34 mouse cellular contexts compared by ENCODE assay signal in genomic region chr9:99558824-99559556, GRCm38 (mm10). TPM values are rescaled to one million over a fixed set of nuclear protein-coding genes. Genes with fewer than 3 reads are reported as not detected.
A peak's percentile ranks its signal among the peaks of the same experiment; 100 is the strongest.
DNase-seq lines count a peak whose midpoint lies in the region; ATAC-seq and TF ChIP-seq lines count a peak whose summit lies in the region.
"Had no signal": no experiment of that assay in that cellular context is flagged by ENCODE, and none has a peak within 500 bp of the region (broad histone marks: within the 10 kb centered on the region; RNA-seq: fewer than 3 reads in every experiment).

No protein-coding gene starts in this region.

- peak in 1 of 2 experiments; percentile 10; a peak in 1 of 4 replicates for TF ChIP-seq CTCF in CH12.LX (conservative IDR thresholded peaks at IDR 0.05 in 1 of 2, IDR thresholded peaks at IDR 0.05 in 1 of 2; ENCODE audit: low read depth in 2 of 2, low read length in 2 of 2)

- H3K4me2 ChIP-seq in CH12.LX (ENCODE audit: insufficient read depth, low read depth, poor library complexity, severe bottlenecking): no peak overlapping the region; the same call in 1 of the 2 replicates
- 0 out of 2 replicates have a peak overlapping the region, but pooled peaks have one; percentile 30 for H3K4me2 ChIP-seq in liver, embryonic 15.5 days
- no peak overlapping the region for H3K4me2 ChIP-seq in forebrain, embryonic 16.5 days (ENCODE audit: low read length)
- H3K4me2 ChIP-seq: forebrain, embryonic 13.5 days; intestine, embryonic 15.5 days; limb, embryonic 12.5 days; lung, embryonic 15.5 days; midbrain, embryonic 12.5 days; neural tube, embryonic 12.5 days had no signal

- in situ Hi-C loops in CH12.LX (cut with MboI; ENCODE audit: low pct_ligation_motif_present, low pct_unique_long_range_greater_than_20kb, low sequenced_read_pairs): no loop called here

- ATAC-seq in common myeloid progenitor, adult 5-6 weeks (replicated peaks; ENCODE audit: low read depth, poor library complexity, severe bottlenecking): peak; percentile 55
- ATAC-seq in liver, embryonic 15.5 days (ENCODE audit: insufficient read depth): no peak
- ATAC-seq in forebrain, embryonic 16.5 days: no peak
- ATAC-seq: forebrain, embryonic 13.5 days; hindbrain, postnatal 0 days; intestine, embryonic 15.5 days had no signal

- no peak overlapping the region for H3K27ac ChIP-seq in CH12.LX (ENCODE audit: insufficient read depth, low read depth)
- H3K27ac ChIP-seq in liver, embryonic 15.5 days (replicated peaks): no peak overlapping the region
- no peak overlapping the region for H3K27ac ChIP-seq in forebrain, embryonic 16.5 days (ENCODE audit: low read length)
- H3K27ac ChIP-seq: forebrain, embryonic 13.5 days; heart, adult 2 months; hindbrain, postnatal 0 days; intestine, embryonic 15.5 days; kidney, postnatal 0 days; left cerebral cortex, adult 2 months; limb, embryonic 12.5 days; lung, embryonic 15.5 days; midbrain, embryonic 12.5 days; neural tube, embryonic 12.5 days had no signal

- H3K4me1 ChIP-seq in CH12.LX (ENCODE audit: control insufficient read depth in 1 of 2, insufficient read depth in 2 of 2): peaks cover 0 to 20% of the 10 kb centered on the region in 2 experiments; a peak in 2 of 4 replicates
- peaks cover 55% of the 10 kb centered on the region for H3K4me1 ChIP-seq in liver, embryonic 15.5 days (replicated peaks)
- no peaks in the 10 kb centered on the region for H3K4me1 ChIP-seq in forebrain, embryonic 16.5 days (replicated peaks; ENCODE audit: control insufficient read depth, insufficient read depth, low read length)
- H3K4me1 ChIP-seq: limb, embryonic 12.5 days; lung, embryonic 15.5 days; midbrain, embryonic 12.5 days; neural tube, embryonic 12.5 days had no signal

- TF ChIP-seq RAD21 in CH12.LX (IDR thresholded peaks at IDR 0.05; ENCODE audit: low read depth, low read length): no peak

- dilution Hi-C loops in CH12.LX (cut with MboI; ENCODE audit: extremely low pct_ligation_motif_present, extremely low pct_unique_long_range_greater_than_20kb, low sequenced_read_pairs): no loop called here

- no peaks in the 10 kb centered on the region for H3K9me3 ChIP-seq in CH12.LX (replicated peaks; ENCODE audit: low read length)
- no peaks in the 10 kb centered on the region for H3K9me3 ChIP-seq in liver, embryonic 15.5 days (replicated peaks)
- no peaks in the 10 kb centered on the region for H3K9me3 ChIP-seq in forebrain, embryonic 16.5 days (ENCODE audit: control insufficient read depth, low read length)
- H3K9me3 ChIP-seq: forebrain, embryonic 13.5 days; intestine, embryonic 15.5 days; limb, embryonic 12.5 days; liver, embryonic 13.5 days; lung, embryonic 15.5 days; megakaryocyte, embryonic 14.5 days; midbrain, embryonic 12.5 days; neural tube, embryonic 12.5 days had no signal

- 30% methylated on average over 7 of the region's 7 CpGs for WGBS in liver, embryonic 15.5 days (ENCODE audit: insufficient replicate concordance)
- WGBS in forebrain, embryonic 16.5 days: 92% methylated on average over 7 of the region's 7 CpGs

- peaks cover 0 to 5% of the 10 kb centered on the region in 2 experiments for H3K36me3 ChIP-seq in CH12.LX (replicated peaks in 1 of 2; ENCODE audit: control insufficient read depth in 1 of 2, insufficient read depth in 1 of 2, low read length in 1 of 2)
- no peaks in the 10 kb centered on the region for H3K36me3 ChIP-seq in liver, embryonic 15.5 days (replicated peaks)
- H3K36me3 ChIP-seq in splenic B cell, adult 2 months (ENCODE audit: control insufficient read depth, insufficient read depth, low read length, poor library complexity, severe bottlenecking): no peaks in the 10 kb centered on the region
- H3K36me3 ChIP-seq in forebrain, embryonic 16.5 days (ENCODE audit: control insufficient read depth, insufficient read depth): no peaks in the 10 kb centered on the region
- H3K36me3 ChIP-seq: intestine, embryonic 15.5 days; limb, embryonic 12.5 days; liver, embryonic 13.5 days; lung, embryonic 15.5 days; midbrain, embryonic 12.5 days; neural tube, embryonic 12.5 days had no signal

- DNase-seq in CH12.LX (ENCODE audit: extremely low read depth): no peak
- DNase-seq in splenic B cell, adult 2 months (ENCODE audit: low read depth, low spot score): peak; percentile 49
- DNase-seq in right cerebral cortex, postnatal 36 days (ENCODE audit: low spot score in 2 of 2): no peak
- no peak for DNase-seq in cerebellum, adult 11-12 months
- DNase-seq: adrenal gland, adult 8-10 months; cerebellum, adult 8-10 months; cerebellum, postnatal 25 days; gastrocnemius, postnatal 36 days; heart, adult 2 months; heart, postnatal 14 days; kidney, adult 2 months; kidney, postnatal 4 days; liver, embryonic 13.5 days; thymus, postnatal 14 days had no signal

- TF ChIP-seq EP300 in CH12.LX (IDR thresholded peaks at IDR 0.05; ENCODE audit: low read length): 0 out of 2 replicates have a peak, but pooled peaks have one; percentile 14

- no peak for TF ChIP-seq POLR2A in CH12.LX (IDR thresholded peaks at IDR 0.05; ENCODE audit: low read depth, low read length)

- no peaks in the 10 kb centered on the region for H3K27me3 ChIP-seq in CH12.LX (replicated peaks)
- no peaks in the 10 kb centered on the region for H3K27me3 ChIP-seq in liver, embryonic 15.5 days
- H3K27me3 ChIP-seq in splenic B cell, adult 2 months (ENCODE audit: control insufficient read depth, insufficient read depth, low read length, poor library complexity, severe bottlenecking): no peaks in the 10 kb centered on the region
- no peaks in the 10 kb centered on the region for H3K27me3 ChIP-seq in forebrain, embryonic 16.5 days (replicated peaks; ENCODE audit: control insufficient read depth, insufficient read depth, low read length)
- H3K27me3 ChIP-seq: forebrain, embryonic 13.5 days; intestine, embryonic 15.5 days; limb, embryonic 12.5 days; liver, embryonic 13.5 days; lung, embryonic 15.5 days; megakaryocyte, embryonic 14.5 days; midbrain, embryonic 12.5 days; neural tube, embryonic 12.5 days had no signal

- no peak overlapping the region for H3K4me3 ChIP-seq in CH12.LX (replicated peaks in 1 of 3; ENCODE audit: low read depth in 2 of 3, low read length in 2 of 3, poor library complexity in 1 of 3)
- H3K4me3 ChIP-seq in liver, embryonic 15.5 days (replicated peaks): no peak overlapping the region
- H3K4me3 ChIP-seq in forebrain, embryonic 16.5 days (replicated peaks; ENCODE audit: low read length): no peak overlapping the region
- H3K4me3 ChIP-seq: forebrain, embryonic 13.5 days; heart, adult 2 months; intestine, embryonic 15.5 days; left cerebral cortex, adult 2 months; limb, embryonic 12.5 days; liver, embryonic 13.5 days; lung, embryonic 15.5 days; midbrain, embryonic 12.5 days; myocyte; neural tube, embryonic 12.5 days had no signal

- peaks cover 30% of the 10 kb centered on the region for H3K79me2 ChIP-seq in CH12.LX (replicated peaks; ENCODE audit: control insufficient read depth, extremely low read depth, insufficient read depth, poor library complexity, severe bottlenecking)

- H3K9ac ChIP-seq in CH12.LX (ENCODE audit: insufficient read depth, low read depth): no peak overlapping the region
- no peak overlapping the region for H3K9ac ChIP-seq in liver, embryonic 15.5 days
- H3K9ac ChIP-seq in forebrain, embryonic 16.5 days (replicated peaks; ENCODE audit: low read depth, low read length): no peak overlapping the region
- H3K9ac ChIP-seq: forebrain, embryonic 13.5 days; intestine, embryonic 15.5 days; limb, embryonic 12.5 days; liver, embryonic 13.5 days; lung, embryonic 15.5 days; midbrain, embryonic 12.5 days; neural tube, embryonic 12.5 days had no signal

TF ChIP-seq in CH12.LX, 34 proteins besides CTCF, POLR2A, EP300 and RAD21:
- no peak for TF ChIP-seq ZMIZ1 (IDR thresholded peaks at IDR 0.05; ENCODE audit: low read depth, low read length)
- no peak for TF ChIP-seq USF2 (conservative IDR thresholded peaks at IDR 0.05; ENCODE audit: low read depth, low read length)
- 0 out of 2 replicates have a peak, but pooled peaks have one; percentile 36 for TF ChIP-seq IRF4 (IDR thresholded peaks at IDR 0.05; ENCODE audit: low read depth, low read length)

RNA-seq across cellular contexts. Expression of gene Armc8, which starts 9.7 kb away (rescaled TPM):
- total RNA-seq in CH12.LX (2012; rRNA removed): 9.3 and 11.0 TPM in 2 replicates
- 16.9 and 17.0 TPM in 2 replicates for total RNA-seq in CH12.LX (2014; rRNA removed)
- 12.6 and 15.3 TPM in 2 replicates for polyA plus RNA-seq in CH12.LX (2012; ENCODE audit: insufficient read length, low read depth)
- 25.8 and 32.2 TPM in 2 replicates for total RNA-seq in common myeloid progenitor, adult 5-6 weeks (2017)
- 8.8 and 9.3 TPM in 2 replicates for polyA plus RNA-seq in liver, embryonic 15.5 days (2015; fragmentation: Nextera tagmentation; extraction: Ambion mirVana)
- polyA plus RNA-seq in forebrain, embryonic 16.5 days (2015; fragmentation: Nextera tagmentation; extraction: Ambion mirVana): 65.7 and 69.2 TPM in 2 replicates

RNA-seq across cellular contexts. Expression of gene Dbr1, which starts 16.6 kb away (rescaled TPM):
- total RNA-seq in CH12.LX (2012; rRNA removed): 33.9 and 44.0 TPM in 2 replicates
- 57.5 and 64.7 TPM in 2 replicates for total RNA-seq in CH12.LX (2014; rRNA removed)
- polyA plus RNA-seq in CH12.LX (2012; ENCODE audit: insufficient read length, low read depth): 41.4 and 42.7 TPM in 2 replicates
- 52.5 and 58.7 TPM in 2 replicates for total RNA-seq in common myeloid progenitor, adult 5-6 weeks (2017)
- polyA plus RNA-seq in liver, embryonic 15.5 days (2015; fragmentation: Nextera tagmentation; extraction: Ambion mirVana): 16.0 and 16.3 TPM in 2 replicates
- polyA plus RNA-seq in forebrain, embryonic 16.5 days (2015; fragmentation: Nextera tagmentation; extraction: Ambion mirVana): 28.1 and 32.1 TPM in 2 replicates

RNA-seq across cellular contexts. Expression of gene A4gnt, which starts 53.3 kb away (rescaled TPM):
- total RNA-seq in CH12.LX (2012; rRNA removed): not detected in 2 replicates
- not detected in 2 replicates for total RNA-seq in CH12.LX (2014; rRNA removed)
- polyA plus RNA-seq in CH12.LX (2012; ENCODE audit: insufficient read length, low read depth): not detected in 2 replicates
- not detected in 2 replicates for total RNA-seq in common myeloid progenitor, adult 5-6 weeks (2017)
- polyA plus RNA-seq in liver, embryonic 15.5 days (2015; fragmentation: Nextera tagmentation; extraction: Ambion mirVana): not detected in 2 replicates
- not detected in 2 replicates for polyA plus RNA-seq in forebrain, embryonic 16.5 days (2015; fragmentation: Nextera tagmentation; extraction: Ambion mirVana)
- total RNA-seq: adrenal gland, adult 8-10 months; gastrocnemius, adult 18-20 months; gastrocnemius, postnatal 36 days; heart, adult 2 months; heart, postnatal 14 days; hindbrain, postnatal 0 days; midbrain, postnatal 0 days had no signal
- polyA plus RNA-seq: embryonic facial prominence, embryonic 11.5 days; forebrain, embryonic 13.5 days; heart, adult 2 months; heart, embryonic 14.5 days; hindbrain, embryonic 11.5 days; hindbrain, postnatal 0 days; limb, embryonic 12.5 days; liver, embryonic 13.5 days; lung, embryonic 15.5 days; midbrain, embryonic 12.5 days; midbrain, postnatal 0 days; myocyte; neural tube, embryonic 12.5 days; testis, adult 2 months had no signal
